Mouse (Mus musculus) lung, embryonic 16.5 days (tissue): Measurements from ENCODE around the gene Parp3. TPM values are rescaled to one million over a fixed set of nuclear protein-coding genes. Genes with fewer than 3 reads are reported as not detected.

Experiments
- ATAC-seq: fragments of 200-750 bp; cut with Nextera tagmentation; 2 replicates; pipeline ENCODE4 v1.8.0; 2017; ENCODE audit warnings: low read depth, mild to moderate bottlenecking, moderate library complexity
- H3K27ac ChIP-seq: fragments of 300-500 bp; sonication (generic); 2 replicates; pipeline ENCODE4 v1.5.1; 2014; ENCODE audit warnings: mild to moderate bottlenecking, control low read depth, low read length
- H3K27me3 ChIP-seq: fragments of 300-500 bp; sonication (generic); 2 replicates; pipeline ENCODE4 v1.6.1; 2014; ENCODE audit warnings: low read depth, low read length, mixed read lengths; ENCODE audit not compliant: control insufficient read depth, insufficient read depth
- H3K36me3 ChIP-seq: fragments of 300-500 bp; sonication (generic); 2 replicates; pipeline ENCODE4 v1.6.1; 2014; ENCODE audit warnings: low read length; ENCODE audit not compliant: control insufficient read depth, insufficient read depth
- H3K4me1 ChIP-seq: fragments of 300-500 bp; sonication (generic); replicated peaks from 2 replicates; pipeline ENCODE4 v1.6.1; 2014; ENCODE audit warnings: low read length, mixed read lengths; ENCODE audit not compliant: control insufficient read depth, insufficient read depth
- H3K4me2 ChIP-seq: fragments of 300-500 bp; sonication (generic); 2 replicates; pipeline ENCODE4 v1.6.1; 2014; ENCODE audit warnings: low read depth, low read length, control low read depth
- H3K4me3 ChIP-seq: fragments of 300-500 bp; sonication (generic); 2 replicates; pipeline ENCODE4 v1.5.1; 2014; ENCODE audit warnings: mild to moderate bottlenecking, low read length, control low read depth
- H3K9ac ChIP-seq: fragments of 300-500 bp; sonication (generic); 2 replicates; pipeline ENCODE4 v1.6.1; 2014; ENCODE audit warnings: low read length, control low read depth
- H3K9me3 ChIP-seq: fragments of 300-500 bp; sonication (generic); 2 replicates; pipeline ENCODE4 v1.6.1; 2016; ENCODE audit warnings: low read length; ENCODE audit not compliant: control insufficient read depth
- whole genome bisulfite sequencing: fragments of 180-500 bp; shearing (Covaris S2); extraction: QIAGEN DNeasy Blood & Tissue Kit; methylation state at CpG from one replicate; pipeline ENCODE4 v1.1.7; 2014; 5-methylcytosine and 5-hydroxymethylcytosine counted together
- polyA plus RNA-seq: library from polyadenylated mRNA; unstranded; fragments of >200 nt; fragmentation: Nextera tagmentation; extraction: Ambion mirVana; gene quantifications from 2 replicates; pipeline ENCODE4 v1.2.1, GENCODE M21; 2015

The Parp3 gene
- 4.7 and 6.0 TPM in 2 replicates for polyA plus RNA-seq

- Histone ChIP-seq H3K4me2 (peak within 1 kb of the TSS; percentile 91), H3K4me3 (peak within 1 kb of the TSS; percentile 83), H3K9me3 (no peaks in the 10 kb centered on the region), H3K27ac (peak within 1 kb of the TSS; percentile 86), H3K4me1 (peaks cover 35% of the 10 kb centered on the region), H3K9ac (peak within 1 kb of the TSS; percentile 72), H3K27me3 (no peaks in the 10 kb centered on the region), H3K36me3 (peaks cover 4% of the 10 kb centered on the region; the same call in 1 of the 2 replicates)
- ATAC-seq: peak; percentile 97
- under 1% methylated on average over 41 of the region's 41 CpGs for WGBS
These were observed at the start of gene Parp3 for GRCm38 (mm10) chr9:106476924-106477484. TSS of gene Parp3 (minus strand) at chr9:106476949.

GRCm38 (mm10) chr9:106519909-106520308, 43.2 kb upstream of the Parp3 start:
- ATAC-seq: no peak; the same call in 1 of the 2 replicates
- Histone ChIP-seq H3K27ac (peak overlapping the region; percentile 2; the same call in 1 of the 2 replicates), H3K27me3 (no peaks in the 10 kb centered on the region), H3K4me2 (no peak overlapping the region), H3K9me3 (no peaks in the 10 kb centered on the region), H3K9ac (no peak overlapping the region), H3K36me3 (no peaks in the 10 kb centered on the region), H3K4me3 (no peak overlapping the region), H3K4me1 (no peaks in the 10 kb centered on the region)
- WGBS: 46% methylated on average over 8 of the region's 8 CpGs

GRCm38 (mm10) chr9:106519433-106519832, 42.7 kb upstream of the Parp3 start:
- no peaks in the 10 kb centered on the region for H3K4me1 ChIP-seq
- H3K9me3 ChIP-seq: no peaks in the 10 kb centered on the region
- no peak overlapping the region for H3K9ac ChIP-seq
- no peak overlapping the region for H3K4me2 ChIP-seq
- H3K27me3 ChIP-seq: no peaks in the 10 kb centered on the region
- no peaks in the 10 kb centered on the region for H3K36me3 ChIP-seq
- WGBS: 45% methylated on average over 2 of the region's 2 CpGs
- H3K27ac ChIP-seq: no peak overlapping the region
- peak; percentile 59; the same call in 1 of the 2 replicates for ATAC-seq
- H3K4me3 ChIP-seq: no peak overlapping the region

- Histone ChIP-seq H3K9me3 (no peaks in the 10 kb centered on the region), H3K9ac (no peak within 1 kb of the TSS), H3K4me2 (no peak within 1 kb of the TSS), H3K27me3 (no peaks in the 10 kb centered on the region), H3K4me3 (no peak within 1 kb of the TSS), H3K36me3 (no peaks in the 10 kb centered on the region), H3K27ac (no peak within 1 kb of the TSS), H3K4me1 (peaks cover 8% of the 10 kb centered on the region)
- no peak for ATAC-seq
- WGBS: 84% methylated on average over 4 of the region's 4 CpGs
These were observed 37.5 kb upstream of the Parp3 start, which contains the start of gene Iqcf5 for GRCm38 (mm10) chr9:106514273-106514672. TSS of gene Iqcf5 (plus strand) at chr9:106514573.

GRCm38 (mm10) chr9:106513566-106513965, 36.8 kb upstream of the Parp3 start:
- no peak overlapping the region for H3K4me3 ChIP-seq
- H3K4me2 ChIP-seq: no peak overlapping the region
- no peak for ATAC-seq
- H3K27me3 ChIP-seq: no peaks in the 10 kb centered on the region
- H3K9ac ChIP-seq: no peak overlapping the region
- H3K9me3 ChIP-seq: no peaks in the 10 kb centered on the region
- no peaks in the 10 kb centered on the region for H3K36me3 ChIP-seq
- no peak overlapping the region for H3K27ac ChIP-seq
- peaks cover 8% of the 10 kb centered on the region for H3K4me1 ChIP-seq
- 78% methylated on average over 6 of the region's 6 CpGs for WGBS

- Histone ChIP-seq H3K4me1 (peaks cover 8% of the 10 kb centered on the region), H3K4me2 (no peak overlapping the region), H3K27ac (no peak overlapping the region), H3K27me3 (no peaks in the 10 kb centered on the region), H3K4me3 (no peak overlapping the region), H3K36me3 (no peaks in the 10 kb centered on the region), H3K9ac (no peak overlapping the region), H3K9me3 (no peaks in the 10 kb centered on the region)
- 35% methylated on average over 13 of the region's 13 CpGs for WGBS
- ATAC-seq: peak; percentile 54
These were observed 36.1 kb upstream of the Parp3 start for GRCm38 (mm10) chr9:106512729-106513450.

- Histone ChIP-seq H3K4me3 (no peak overlapping the region), H3K9me3 (no peaks in the 10 kb centered on the region), H3K27ac (no peak overlapping the region), H3K9ac (no peak overlapping the region), H3K4me1 (peaks cover 8% of the 10 kb centered on the region), H3K27me3 (no peaks in the 10 kb centered on the region), H3K36me3 (no peaks in the 10 kb centered on the region), H3K4me2 (no peak overlapping the region)
- no peak for ATAC-seq
- WGBS: 80% methylated on average over 10 of the region's 10 CpGs
These were observed 32.6 kb upstream of the Parp3 start for GRCm38 (mm10) chr9:106509356-106509755.

GRCm38 (mm10) chr9:106504246-106504645, 27.5 kb upstream of the Parp3 start:
- H3K9ac ChIP-seq: no peak overlapping the region
- H3K27ac ChIP-seq: no peak overlapping the region
- no peaks in the 10 kb centered on the region for H3K36me3 ChIP-seq
- no peak overlapping the region for H3K4me2 ChIP-seq
- no peak for ATAC-seq
- H3K27me3 ChIP-seq: no peaks in the 10 kb centered on the region
- no peaks in the 10 kb centered on the region for H3K9me3 ChIP-seq
- WGBS: 67% methylated on average over 6 of the region's 6 CpGs
- no peaks in the 10 kb centered on the region for H3K4me1 ChIP-seq
- no peak overlapping the region for H3K4me3 ChIP-seq

- no peaks in the 10 kb centered on the region for H3K27me3 ChIP-seq
- no peak overlapping the region for H3K4me2 ChIP-seq
- no peaks in the 10 kb centered on the region for H3K9me3 ChIP-seq
- WGBS: 86% methylated on average over 22 of the region's 22 CpGs
- no peaks in the 10 kb centered on the region for H3K4me1 ChIP-seq
- H3K4me3 ChIP-seq: no peak overlapping the region
- H3K27ac ChIP-seq: no peak overlapping the region
- no peaks in the 10 kb centered on the region for H3K36me3 ChIP-seq
- ATAC-seq: no peak
- no peak overlapping the region for H3K9ac ChIP-seq
These were observed 25.1 kb upstream of the Parp3 start for GRCm38 (mm10) chr9:106501846-106502245.
